In genomic region chr2:146925846-146926245, GRCm38 (mm10) we compare ENCODE assay signal across 20 mouse cellular contexts.
"Had no signal": no experiment of that assay in that cellular context is flagged by ENCODE, and none has a peak within 500 bp of the region (broad histone marks: within the 10 kb centered on the region; RNA-seq: fewer than 3 reads in every experiment).

No protein-coding gene starts in this region.

- DNase-seq: liver, postnatal 0 days; lung, adult 2 months; lung, postnatal 14 days; lung, postnatal 36 days; retina, postnatal 1 day; right cerebral cortex, adult 18-20 months; right cerebral cortex, postnatal 25 days; right cerebral cortex, postnatal 4 days; spleen, adult 18-20 months; thymus, adult 18-20 months; thymus, postnatal 14 days; thymus, postnatal 36 days had no signal

- H3K36me3 ChIP-seq: liver, embryonic 15.5 days; lung, embryonic 15.5 days; midbrain, embryonic 13.5 days; midbrain, embryonic 15.5 days; neural tube, embryonic 13.5 days; neural tube, embryonic 15.5 days had no signal

- H3K4me2 ChIP-seq: liver, embryonic 15.5 days; lung, embryonic 15.5 days; midbrain, embryonic 11.5 days; midbrain, embryonic 13.5 days; midbrain, embryonic 15.5 days; neural tube, embryonic 13.5 days; neural tube, embryonic 15.5 days had no signal

- H3K4me3 ChIP-seq: liver, embryonic 15.5 days; lung, embryonic 15.5 days; megakaryocyte, embryonic 14.5 days; midbrain, embryonic 13.5 days; midbrain, embryonic 15.5 days; neural tube, embryonic 13.5 days; neural tube, embryonic 15.5 days had no signal

- H3K27me3 ChIP-seq: liver, embryonic 15.5 days; lung, embryonic 15.5 days; megakaryocyte, embryonic 14.5 days; neural tube, embryonic 13.5 days; neural tube, embryonic 15.5 days had no signal
